Mouse (Mus musculus) common myeloid progenitor, adult 5-6 weeks (primary cell): Measurements from ENCODE around the gene Ugt1a6b. TPM values are rescaled to one million over a fixed set of nuclear protein-coding genes. Genes with fewer than 3 reads are reported as not detected.
"Not testable (repeated sequence)": the region's sequence is repeated elsewhere in the genome, so short reads cannot be mapped to it uniquely, and the experiment has no call there.

Experiments used
- ATAC-seq: replicated peaks from 2 replicates; pipeline ENCODE4 v1.8.0; 2016; ENCODE audit warnings: low read depth, mild to moderate bottlenecking, moderate TSS enrichment, inconsistent platforms; ENCODE audit not compliant: poor library complexity, severe bottlenecking
- total RNA-seq: library from RNA; stranded (forward); fragments of 200-1000, 187-1606 nt; gene quantifications from 2 replicates; pipeline ENCODE4 v1.2.3, GENCODE M21; 2017

Ugt1a6b gene
- 0.91 and 4.2 TPM in 2 replicates for total RNA-seq

- peak; percentile 92 for ATAC-seq
Measured at GRCm38 (mm10) chr1:88103019-88103418, at the start of gene Ugt1a6b. TSS of gene Ugt1a6b (plus strand) at chr1:88103252.

GRCm38 (mm10) chr1:88055088-88055487, 48.0 kb upstream of the Ugt1a6b start, which contains the start of gene Ugt1a10:
TSS of gene Ugt1a10 (plus strand) at chr1:88055388.
- ATAC-seq: no peak

GRCm38 (mm10) chr1:88066472-88067102, 36.5 kb upstream of the Ugt1a6b start:
- peak; percentile 42; the same call in 1 of the 2 replicates for ATAC-seq

- no peak for ATAC-seq
Measured at GRCm38 (mm10) chr1:88070495-88070894, 32.6 kb upstream of the Ugt1a6b start, which contains the start of gene Ugt1a9. TSS of gene Ugt1a9 (plus strand) at chr1:88070800.

- no peak for ATAC-seq
Measured at GRCm38 (mm10) chr1:88070902-88071301, 32.1 kb upstream of the Ugt1a6b start.

- no peak for ATAC-seq
Measured at GRCm38 (mm10) chr1:88074471-88074870, 28.6 kb upstream of the Ugt1a6b start.

GRCm38 (mm10) chr1:88077128-88077527, 25.9 kb upstream of the Ugt1a6b start:
- ATAC-seq: no peak

GRCm38 (mm10) chr1:88081670-88082069, 21.4 kb upstream of the Ugt1a6b start:
- 0 out of 2 replicates have a peak, but pooled peaks have one; percentile 32 for ATAC-seq

- ATAC-seq: no peak
Measured at GRCm38 (mm10) chr1:88086125-88086524, 16.9 kb upstream of the Ugt1a6b start.

GRCm38 (mm10) chr1:88087513-88087912, 15.5 kb upstream of the Ugt1a6b start, which contains the start of gene Ugt1a8:
TSS of gene Ugt1a8 (plus strand) at chr1:88087813.
- no peak for ATAC-seq

GRCm38 (mm10) chr1:88092341-88092740, 10.7 kb upstream of the Ugt1a6b start:
- ATAC-seq: no peak

GRCm38 (mm10) chr1:88094270-88094676, 8.8 kb upstream of the Ugt1a6b start:
- peak; percentile 66 for ATAC-seq

- ATAC-seq: peak; percentile 79
Measured at GRCm38 (mm10) chr1:88094941-88095492, 8.0 kb upstream of the Ugt1a6b start, which contains the start of gene Ugt1a7c. TSS of gene Ugt1a7c (plus strand) at chr1:88095062.

GRCm38 (mm10) chr1:88098546-88098945, 4.5 kb upstream of the Ugt1a6b start:
- ATAC-seq: peak; percentile 27; the same call in 1 of the 2 replicates

GRCm38 (mm10) chr1:88099691-88100090, 3.4 kb upstream of the Ugt1a6b start:
- not testable (repeated sequence) for ATAC-seq

- not testable (repeated sequence) for ATAC-seq
Measured at GRCm38 (mm10) chr1:88103697-88104468, 831 bp downstream of the Ugt1a6b start.

- no peak for ATAC-seq
Measured at GRCm38 (mm10) chr1:88104667-88105430, 1.8 kb downstream of the Ugt1a6b start.

GRCm38 (mm10) chr1:88105656-88106055, 2.6 kb downstream of the Ugt1a6b start:
- ATAC-seq: no peak

- peak; percentile 87 for ATAC-seq
Measured at GRCm38 (mm10) chr1:88109027-88109557, 6.0 kb downstream of the Ugt1a6b start.

GRCm38 (mm10) chr1:88109604-88110003, 6.6 kb downstream of the Ugt1a6b start:
- not testable (repeated sequence) for ATAC-seq
